28 mouse cellular contexts compared by ENCODE assay signal in the genomic region with DNA sequence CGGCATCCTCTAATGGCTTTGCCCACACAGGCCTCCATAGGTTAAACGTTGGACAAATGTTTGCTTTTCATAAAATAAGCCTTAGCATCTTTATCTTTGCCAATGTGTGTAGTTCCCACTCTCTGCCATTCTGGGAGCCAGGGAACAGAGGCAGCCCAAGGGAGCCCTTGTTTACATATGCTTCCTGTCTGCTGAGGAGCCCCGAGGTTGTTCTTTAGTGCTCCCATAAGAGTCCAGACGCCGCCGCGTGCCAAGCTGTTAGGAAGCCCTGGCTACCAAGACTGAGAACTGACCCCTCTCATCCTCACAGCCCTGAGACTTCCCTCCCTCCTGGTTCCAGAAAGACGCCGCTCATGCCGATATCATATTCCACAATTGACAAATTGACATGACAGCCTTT. TPM values are rescaled to one million over a fixed set of nuclear protein-coding genes. Genes with fewer than 3 reads are reported as not detected.
DNase-seq lines count a peak whose midpoint lies in the region; ATAC-seq and TF ChIP-seq lines count a peak whose summit lies in the region.
"Had no signal": no experiment of that assay in that cellular context is flagged by ENCODE, and none has a peak within 500 bp of the region (broad histone marks: within the 10 kb centered on the region; RNA-seq: fewer than 3 reads in every experiment).

No protein-coding gene starts in this region.

- WGBS in heart, embryonic 10.5 days = 70% methylated on average over 10 of the region's 10 CpGs
- WGBS in limb, embryonic 11.5 days = 67% methylated on average over 10 of the region's 10 CpGs
- 78% methylated on average over 10 of the region's 10 CpGs for WGBS in limb, embryonic 10.5 days
- 40% methylated on average over 10 of the region's 10 CpGs for WGBS in stomach, embryonic 15.5 days

- peak; percentile 73 for DNase-seq in heart, embryonic 10.5 days (ENCODE audit: low spot score)
- DNase-seq in heart, postnatal 4 days = no peak
- peak; percentile 17 for DNase-seq in limb, embryonic 11.5 days (ENCODE audit: low spot score)
- no peak for DNase-seq in limb, embryonic 10.5 days (ENCODE audit: low spot score)
- DNase-seq in layer of hippocampus, adult 2 months (ENCODE audit: low spot score in 2 of 2) = no peak
- DNase-seq in Muller cell, postnatal 12 days (ENCODE audit: inconsistent ontology term) = no peak
- DNase-seq: adrenal gland, adult 2 months; adrenal gland, postnatal 14 days; B cell, adult 2 months; cerebellum, adult 11 months; cerebellum, adult 2 months; cerebellum, adult 9-11 months; cerebellum, postnatal 25 days; gastrocnemius, postnatal 25 days; heart, adult 2 months; heart, postnatal 36 days had no signal

- H3K4me2 ChIP-seq in limb, embryonic 11.5 days (ENCODE audit: low read depth, severe bottlenecking) = no peak overlapping the region
- H3K4me2 ChIP-seq in stomach, embryonic 15.5 days = no peak overlapping the region
- H3K4me2 ChIP-seq: embryonic facial prominence, embryonic 12.5 days; embryonic facial prominence, embryonic 15.5 days; heart, embryonic 11.5 days; hindbrain, embryonic 14.5 days had no signal

- H3K27ac ChIP-seq in heart, embryonic 10.5 days = no peak overlapping the region
- H3K27ac ChIP-seq in limb, embryonic 11.5 days (replicated peaks; ENCODE audit: low read depth, low read length) = no peak overlapping the region
- no peak overlapping the region for H3K27ac ChIP-seq in limb, embryonic 10.5 days
- H3K27ac ChIP-seq in stomach, embryonic 15.5 days = no peak overlapping the region
- H3K27ac ChIP-seq in layer of hippocampus, adult 2 months = no peak overlapping the region
- H3K27ac ChIP-seq: embryonic facial prominence, embryonic 12.5 days; embryonic facial prominence, embryonic 15.5 days; heart, adult 2 months; hindbrain, embryonic 14.5 days; hindbrain, postnatal 0 days had no signal

- H3K9me3 ChIP-seq in heart, embryonic 10.5 days = no peaks in the 10 kb centered on the region
- no peaks in the 10 kb centered on the region for H3K9me3 ChIP-seq in limb, embryonic 11.5 days (ENCODE audit: control insufficient read depth, low read length)
- no peaks in the 10 kb centered on the region for H3K9me3 ChIP-seq in limb, embryonic 10.5 days (replicated peaks)
- no peaks in the 10 kb centered on the region for H3K9me3 ChIP-seq in stomach, embryonic 15.5 days
- H3K9me3 ChIP-seq: embryonic facial prominence, embryonic 12.5 days; embryonic facial prominence, embryonic 15.5 days; G1E had no signal

- peaks cover 6% of the 10 kb centered on the region; the same call in 1 of the 2 replicates for H3K27me3 ChIP-seq in heart, embryonic 10.5 days (ENCODE audit: insufficient read depth, poor library complexity, severe bottlenecking)
- H3K27me3 ChIP-seq in limb, embryonic 11.5 days (ENCODE audit: control insufficient read depth, insufficient read depth, low read length) = no peaks in the 10 kb centered on the region
- H3K27me3 ChIP-seq in limb, embryonic 10.5 days (ENCODE audit: low read depth, poor library complexity, severe bottlenecking) = no peaks in the 10 kb centered on the region
- no peaks in the 10 kb centered on the region for H3K27me3 ChIP-seq in stomach, embryonic 15.5 days (replicated peaks)
- H3K27me3 ChIP-seq: CH12.LX; embryonic facial prominence, embryonic 12.5 days; embryonic facial prominence, embryonic 15.5 days had no signal

- ATAC-seq in limb, embryonic 11.5 days (ENCODE audit: insufficient number of reproducible peaks, low FRiP score, low TSS enrichment, low read depth) = no peak
- ATAC-seq in stomach, embryonic 15.5 days (ENCODE audit: insufficient read depth, low FRiP score, low read depth) = peak; percentile 56; the same call in 1 of the 2 replicates
- ATAC-seq: forebrain, embryonic 14.5 days; hindbrain, postnatal 0 days had no signal

- H3K36me3 ChIP-seq in heart, embryonic 10.5 days = no peaks in the 10 kb centered on the region
- no peaks in the 10 kb centered on the region for H3K36me3 ChIP-seq in limb, embryonic 11.5 days (ENCODE audit: control insufficient read depth, insufficient read depth, low read length)
- H3K36me3 ChIP-seq in limb, embryonic 10.5 days = no peaks in the 10 kb centered on the region
- no peaks in the 10 kb centered on the region for H3K36me3 ChIP-seq in stomach, embryonic 15.5 days
- H3K36me3 ChIP-seq: embryonic facial prominence, embryonic 12.5 days; embryonic facial prominence, embryonic 15.5 days; G1E had no signal

- H3K4me3 ChIP-seq in heart, embryonic 10.5 days = no peak overlapping the region
- H3K4me3 ChIP-seq in limb, embryonic 11.5 days (ENCODE audit: low read depth, low read length) = no peak overlapping the region
- no peak overlapping the region for H3K4me3 ChIP-seq in limb, embryonic 10.5 days
- no peak overlapping the region for H3K4me3 ChIP-seq in stomach, embryonic 15.5 days (replicated peaks)
- no peak overlapping the region for H3K4me3 ChIP-seq in layer of hippocampus, adult 2 months
- H3K4me3 ChIP-seq: embryonic facial prominence, embryonic 12.5 days; embryonic facial prominence, embryonic 15.5 days; heart, adult 2 months had no signal

- 0 out of 2 replicates have a peak, but pooled peaks cover 3% of the 10 kb centered on the region for H3K4me1 ChIP-seq in heart, embryonic 10.5 days
- no peaks in the 10 kb centered on the region for H3K4me1 ChIP-seq in limb, embryonic 11.5 days (ENCODE audit: control insufficient read depth, insufficient read depth, low read length)
- H3K4me1 ChIP-seq in limb, embryonic 10.5 days = no peaks in the 10 kb centered on the region
- H3K4me1 ChIP-seq in stomach, embryonic 15.5 days = no peaks in the 10 kb centered on the region
- H3K4me1 ChIP-seq: embryonic facial prominence, embryonic 12.5 days; embryonic facial prominence, embryonic 15.5 days had no signal

- no peak for TF ChIP-seq CTCF in layer of hippocampus, adult 2 months (conservative IDR thresholded peaks at IDR 0.05)

- no peak overlapping the region for H3K9ac ChIP-seq in limb, embryonic 11.5 days (ENCODE audit: low read length)
- H3K9ac ChIP-seq in stomach, embryonic 15.5 days = no peak overlapping the region
- H3K9ac ChIP-seq: embryonic facial prominence, embryonic 12.5 days; embryonic facial prominence, embryonic 15.5 days; hindbrain, embryonic 14.5 days had no signal

RNA-seq across cellular contexts. Expression of a gene that starts 25.4 kb away (rescaled TPM):
- 0.09 and 0.28 TPM in 2 replicates for polyA plus RNA-seq in heart, embryonic 10.5 days (2016; fragmentation: Nextera tagmentation; extraction: Ambion mirVana)
- total RNA-seq in heart, postnatal 4 days (2021) = under 1 TPM in 1 of 2 experiments, not detected in 1; 0.11 TPM
- 0.07 TPM in 1 of 2 replicates, not detected in the other for polyA plus RNA-seq in limb, embryonic 11.5 days (2014; fragmentation: Nextera tagmentation; extraction: Ambion mirVana)
- polyA plus RNA-seq in limb, embryonic 10.5 days (2016; fragmentation: Nextera tagmentation; extraction: Ambion mirVana) = 0.06 TPM in 1 of 2 replicates, not detected in the other
- polyA plus RNA-seq in stomach, embryonic 15.5 days (2015; fragmentation: Nextera tagmentation; extraction: Ambion mirVana) = 82.0 and 114 TPM in 2 replicates
- total RNA-seq in layer of hippocampus, adult 2 months (2021) = not detected
- total RNA-seq: CH12.LX; common myeloid progenitor, adult 5-6 weeks; gastrocnemius, adult 8-10 months; gastrocnemius, postnatal 25 days; heart, adult 2 months; heart, postnatal 36 days had no signal
- polyA plus RNA-seq: G1E; gonadal fat pad, adult 2 months had no signal

Comparison
In these comparisons a context has a peak if more than half of its experiments do, and no peak if none do; other contexts are left out.
1. DNase-seq: peak in heart, embryonic 10.5 days (single experiment) and limb, embryonic 11.5 days (single experiment); none in heart, postnatal 4 days (single experiment), limb, embryonic 10.5 days (single experiment), layer of hippocampus, adult 2 months (0 of 2) and Muller cell, postnatal 12 days (single experiment).
2. RNA of a gene that starts 25.4 kb away (polyA plus RNA-seq): 82.0 to 114 TPM in stomach, embryonic 15.5 days; 0.09 to 0.28 TPM in heart, embryonic 10.5 days, 0.07 TPM in limb, embryonic 11.5 days and 0.06 TPM in limb, embryonic 10.5 days; every median in the first group is over 10 times any median in the second.